Mouse (Mus musculus) heart, postnatal 36 days (tissue): ENCODE measurements around the gene H2afy. TPM values are rescaled to one million over a fixed set of nuclear protein-coding genes. Genes with fewer than 3 reads are reported as not detected.

ENCODE experiments used
- DNase-seq, 2 experiments: peaks; one replicate each; pipeline ENCODE4 v3.0.0; 2021 to 2022
- intact Hi-C: fragments of 180-260 bp; cut with DNase I; formaldehyde crosslinking; loops from one replicate; pipeline ENCODE4 v1.15.1; 2025
- total RNA-seq, 2 experiments: library from RNA; stranded (reverse); gene quantifications; 2 replicates each; pipeline ENCODE4 v1.2.3; 2021

Gene H2afy
- total RNA-seq, 2 experiments from 2014 or later = 45.2 to 50.3 TPM

- intact Hi-C loops = loop anchor here (2.0 to 10.0 kb wide), 3 partner anchors 45 to 427 kb away; partner anchors contain the start of gene Pcbd2
- peak; percentile 60 to 68 for DNase-seq
Measured at GRCm38 (mm10) chr13:56151404-56152226, 15.5 kb upstream of the H2afy start.

GRCm38 (mm10) chr13:56145523-56145922 is 9.4 kb upstream of the H2afy start:
- intact Hi-C loops = loop anchor here (5.0 kb wide), 1 partner anchor 47 kb away; no protein-coding TSS in a partner anchor

GRCm38 (mm10) chr13:56144021-56144420 is 7.9 kb upstream of the H2afy start:
- DNase-seq = no peak
- intact Hi-C loops = no loop called here

More at GRCm38 (mm10) chr13:56145523-56145922, 9.4 kb upstream of the H2afy start:
- DNase-seq = peak in 1 of 2 experiments; percentile 47

GRCm38 (mm10) chr13:56143151-56143513 is 7.0 kb upstream of the H2afy start:
- no peak for DNase-seq
- intact Hi-C loops = no loop called here

GRCm38 (mm10) chr13:56142382-56143150 is 6.4 kb upstream of the H2afy start:
- DNase-seq = no peak
- intact Hi-C loops = no loop called here

- intact Hi-C loops = no loop called here
Measured at GRCm38 (mm10) chr13:56139167-56139751, 3.1 kb upstream of the H2afy start.

GRCm38 (mm10) chr13:56135231-56136052 is 719 bp downstream of the H2afy start:
- intact Hi-C loops = loop anchor here (1.0 kb wide), 1 partner anchor 20 kb away; no protein-coding TSS in a partner anchor
- peak; percentile 90 to 91 for DNase-seq

More at GRCm38 (mm10) chr13:56139167-56139751, 3.1 kb upstream of the H2afy start:
- no peak for DNase-seq

GRCm38 (mm10) chr13:56134631-56135181 is 1.5 kb downstream of the H2afy start:
- intact Hi-C loops = loop anchor here (1.0 kb wide), 1 partner anchor 19 kb away; no protein-coding TSS in a partner anchor
- DNase-seq = peak; percentile 29 to 60

GRCm38 (mm10) chr13:56134031-56134430 is 2.1 kb downstream of the H2afy start:
- intact Hi-C loops = no loop called here

GRCm38 (mm10) chr13:56132941-56133340 is 3.2 kb downstream of the H2afy start:
- intact Hi-C loops = loop anchor here (2.0 kb wide), 1 partner anchor 14 kb away; no protein-coding TSS in a partner anchor

More at GRCm38 (mm10) chr13:56134031-56134430, 2.1 kb downstream of the H2afy start:
- DNase-seq = no peak

GRCm38 (mm10) chr13:56132326-56132936 is 3.7 kb downstream of the H2afy start:
- no peak for DNase-seq
- intact Hi-C loops = loop anchor here (2.0 kb wide), 1 partner anchor 14 kb away; no protein-coding TSS in a partner anchor

More at GRCm38 (mm10) chr13:56132941-56133340, 3.2 kb downstream of the H2afy start:
- no peak for DNase-seq

GRCm38 (mm10) chr13:56130544-56130943 is 5.6 kb downstream of the H2afy start:
- intact Hi-C loops = no loop called here
- DNase-seq = no peak

GRCm38 (mm10) chr13:56129578-56129977 is 6.6 kb downstream of the H2afy start:
- DNase-seq = no peak
- intact Hi-C loops = no loop called here

GRCm38 (mm10) chr13:56129014-56129413 is 7.1 kb downstream of the H2afy start:
- intact Hi-C loops = no loop called here
- no peak for DNase-seq

GRCm38 (mm10) chr13:56125632-56126031 is 10.5 kb downstream of the H2afy start:
- intact Hi-C loops = no loop called here
- no peak for DNase-seq

- DNase-seq = no peak
- intact Hi-C loops = no loop called here
Measured at GRCm38 (mm10) chr13:56123075-56123474, 13.1 kb downstream of the H2afy start.

GRCm38 (mm10) chr13:56117991-56118765 is 18.0 kb downstream of the H2afy start:
- DNase-seq = no peak
- intact Hi-C loops = loop anchor here (2.0 kb wide), 1 partner anchor 15 kb away; no protein-coding TSS in a partner anchor

- DNase-seq = no peak
- intact Hi-C loops = loop anchor here (1.0 kb wide), 1 partner anchor 19 kb away; no protein-coding TSS in a partner anchor
Measured at GRCm38 (mm10) chr13:56115906-56116305, 20.3 kb downstream of the H2afy start.
